ENCODE assay signal across 1 mouse cellular context in the genomic region with DNA sequence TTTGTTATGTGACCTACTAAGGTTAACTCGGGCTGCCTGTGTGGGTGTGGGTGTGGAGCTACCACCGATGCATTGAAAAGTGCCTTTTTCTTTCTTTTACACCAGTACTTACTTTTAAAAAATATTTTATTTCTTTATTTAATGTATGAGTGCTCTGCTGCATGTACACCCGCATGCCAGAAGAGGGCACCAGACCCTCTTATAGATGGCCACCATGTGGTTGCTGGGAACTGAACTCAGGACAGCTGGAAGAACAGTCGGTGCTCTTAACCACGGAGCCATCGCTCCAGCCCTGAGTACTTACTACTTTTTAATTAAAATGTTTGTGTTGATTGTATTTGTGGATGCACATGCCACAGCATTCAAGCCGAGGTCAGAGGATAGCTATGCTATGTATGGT.
TF ChIP-seq lines count a peak whose summit lies in the region.

No protein-coding gene starts in this region.

TF ChIP-seq in MEL, 35 proteins besides CTCF, POLR2A, EP300 and RAD21 (continued from another document):
- no peak for TF ChIP-seq TAL1 (IDR thresholded peaks at IDR 0.05; ENCODE audit: low read length)
- TF ChIP-seq ZMIZ1 (IDR thresholded peaks at IDR 0.05; ENCODE audit: low read depth, low read length) = no peak
- TF ChIP-seq ZC3H11A (IDR thresholded peaks at IDR 0.05; ENCODE audit: low read depth, low read length) = peak; percentile 53
- no peak for TF ChIP-seq USF2 (IDR thresholded peaks at IDR 0.05; ENCODE audit: borderline replicate concordance in 1 of 2, insufficient read depth in 1 of 2, low read depth in 1 of 2, low read length in 2 of 2)
- TF ChIP-seq RCOR1 (IDR thresholded peaks at IDR 0.05; ENCODE audit: low read depth, low read length) = no peak
- no peak for TF ChIP-seq UBTF (IDR thresholded peaks at IDR 0.05; ENCODE audit: borderline replicate concordance, insufficient read depth, low read depth, low read length)
- peak; percentile 39; the same call in 1 of the 2 replicates for TF ChIP-seq HCFC1 (IDR thresholded peaks at IDR 0.05; ENCODE audit: low read depth, low read length)
- no peak for TF ChIP-seq CHD2 (IDR thresholded peaks at IDR 0.05; ENCODE audit: low read length)
- no peak for TF ChIP-seq POLR2AphosphoS5 (IDR thresholded peaks at IDR 0.05; ENCODE audit: borderline replicate concordance, low read depth, low read length)
- peak; percentile 53; the same call in 1 of the 2 replicates for TF ChIP-seq MXI1 (IDR thresholded peaks at IDR 0.05; ENCODE audit: low read depth, low read length)
- no peak for TF ChIP-seq SIN3A (IDR thresholded peaks at IDR 0.05; ENCODE audit: low read length)
- no peak for TF ChIP-seq NRF1 (IDR thresholded peaks at IDR 0.05; ENCODE audit: insufficient read depth, low read depth, low read length, poor library complexity, severe bottlenecking)
- TF ChIP-seq MAX (IDR thresholded peaks at IDR 0.05; ENCODE audit: low read length) = peak; percentile 67
- TF ChIP-seq ETS1 (IDR thresholded peaks at IDR 0.05; ENCODE audit: low read depth, low read length) = no peak
- TF ChIP-seq MEF2A (IDR thresholded peaks at IDR 0.05; ENCODE audit: extremely low read depth, insufficient replicate concordance, low read depth, low read length, poor library complexity, severe bottlenecking) = no peak
- peak; percentile 72 for TF ChIP-seq SMC3 (IDR thresholded peaks at IDR 0.05; ENCODE audit: low read depth, low read length)
- TF ChIP-seq MYC (IDR thresholded peaks at IDR 0.05; ENCODE audit: low read depth, low read length) = peak; percentile 93
